ENCODE assay signal across 8 mouse cellular contexts in the genomic region with DNA sequence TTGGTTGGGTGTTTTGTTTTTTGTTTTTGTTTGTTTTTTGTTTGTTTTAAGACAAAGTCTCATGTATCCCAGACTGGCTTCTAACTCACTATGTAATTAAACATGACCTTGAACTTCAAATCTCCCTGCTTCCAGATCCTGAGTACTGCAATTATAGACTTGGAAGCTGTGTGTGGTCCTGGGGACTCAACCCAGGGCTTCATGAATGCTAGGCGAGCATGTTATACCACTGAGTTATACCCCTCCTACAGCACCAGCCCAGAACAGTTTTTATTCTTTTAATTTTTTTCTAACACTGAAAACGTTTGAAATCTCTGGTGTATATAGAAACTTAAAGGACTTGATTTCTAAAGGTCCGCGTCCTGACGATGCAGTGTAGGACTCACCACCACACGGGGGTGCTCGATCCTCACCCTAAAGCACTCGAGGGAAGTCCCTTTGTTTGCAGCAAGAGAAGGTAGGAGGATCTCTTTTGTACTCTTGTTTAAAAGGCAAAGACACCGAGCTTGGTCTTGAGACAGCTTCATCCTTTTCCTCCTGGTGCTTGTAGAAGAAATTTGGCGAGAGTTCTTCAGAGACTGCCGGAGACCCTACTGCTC.
DNase-seq lines count a peak whose midpoint lies in the region; ATAC-seq and TF ChIP-seq lines count a peak whose summit lies in the region.

No protein-coding gene starts in this region.

- H3K4me2 ChIP-seq in limb, embryonic 11.5 days (ENCODE audit: low read depth, severe bottlenecking): no peak overlapping the region

- H3K27ac ChIP-seq in kidney, adult 2 months (ENCODE audit: insufficient read depth, low read depth, low read length): peak overlapping the region; percentile 66
- no peak overlapping the region for H3K27ac ChIP-seq in limb, embryonic 11.5 days (replicated peaks; ENCODE audit: low read depth, low read length)

- no peaks in the 10 kb centered on the region for H3K9me3 ChIP-seq in limb, embryonic 11.5 days (ENCODE audit: control insufficient read depth, low read length)

- peaks cover 30% of the 10 kb centered on the region for H3K4me1 ChIP-seq in kidney, adult 2 months (ENCODE audit: control insufficient read depth, insufficient read depth, low read length)
- H3K4me1 ChIP-seq in limb, embryonic 11.5 days (ENCODE audit: control insufficient read depth, insufficient read depth, low read length): 0 out of 2 replicates have a peak, but pooled peaks cover 6% of the 10 kb centered on the region

- no peak overlapping the region for H3K9ac ChIP-seq in limb, embryonic 11.5 days (ENCODE audit: low read length)

- no peaks in the 10 kb centered on the region; the same call in 1 of the 2 replicates for H3K36me3 ChIP-seq in kidney, adult 2 months (ENCODE audit: control insufficient read depth, insufficient read depth, low read length)
- no peaks in the 10 kb centered on the region for H3K36me3 ChIP-seq in limb, embryonic 11.5 days (ENCODE audit: control insufficient read depth, insufficient read depth, low read length)

- H3K4me3 ChIP-seq in kidney, adult 2 months (ENCODE audit: insufficient read depth, low read depth, low read length): no peak overlapping the region
- no peak overlapping the region for H3K4me3 ChIP-seq in limb, embryonic 11.5 days (ENCODE audit: low read depth, low read length)

- peak; percentile 87 for DNase-seq in 416B (ENCODE audit: low read depth)
- peak; percentile 62 for DNase-seq in adrenal gland, adult 8-10 months
- DNase-seq in embryo, embryonic 11.5 days (ENCODE audit: low read depth, low spot score): peak; percentile 64
- DNase-seq in kidney, adult 2 months: peak; percentile 83
- DNase-seq in limb, embryonic 11.5 days (ENCODE audit: low spot score): peak; percentile 87
- peak; percentile 84 for DNase-seq in naive thymus-derived CD4-positive, alpha-beta T cell, adult 2 months (ENCODE audit: low read depth)
- peak; percentile 58 to 68 for DNase-seq in spleen, postnatal 36 days (ENCODE audit: low spot score in 2 of 2)

- WGBS in kidney, adult 2 months: 9% methylated on average over 11 of the region's 11 CpGs
- 18% methylated on average over 11 of the region's 11 CpGs for WGBS in limb, embryonic 11.5 days

- H3K27me3 ChIP-seq in kidney, adult 2 months (replicated peaks; ENCODE audit: control insufficient read depth, insufficient read depth, low read length): no peaks in the 10 kb centered on the region
- no peaks in the 10 kb centered on the region for H3K27me3 ChIP-seq in limb, embryonic 11.5 days (ENCODE audit: control insufficient read depth, insufficient read depth, low read length)

- TF ChIP-seq POLR2A in kidney, adult 2 months (IDR thresholded peaks at IDR 0.05; ENCODE audit: low read depth, low read length): no peak

- ATAC-seq in granulocyte monocyte progenitor cell, adult 5-6 weeks (replicated peaks; ENCODE audit: poor library complexity, severe bottlenecking): peak; percentile 70
- ATAC-seq in limb, embryonic 11.5 days (ENCODE audit: insufficient number of reproducible peaks, low FRiP score, low TSS enrichment, low read depth): peak; percentile 51; the same call in 1 of the 2 replicates

- peak; percentile 93 for TF ChIP-seq CTCF in kidney, adult 2 months (conservative IDR thresholded peaks at IDR 0.05; ENCODE audit: insufficient read depth, insufficient read length, low read depth, low read length)
